Comparison of ENCODE assay signal across 8 mouse cellular contexts in genomic region chr12:84278901-84279300, GRCm38 (mm10). TPM values are rescaled to one million over a fixed set of nuclear protein-coding genes. Genes with fewer than 3 reads are reported as not detected.
DNase-seq lines count a peak whose midpoint lies in the region.
"Had no signal": no experiment of that assay in that cellular context is flagged by ENCODE, and none has a peak within 500 bp of the region (broad histone marks: within the 10 kb centered on the region; RNA-seq: fewer than 3 reads in every experiment).

No protein-coding gene starts in this region.

- peak; percentile 26 to 33 for DNase-seq in heart, adult 18-20 months
- DNase-seq in heart, adult 8-10 months (ENCODE audit: low spot score): no peak
- DNase-seq in retina, postnatal 1 day: peak; percentile 66
- DNase-seq in retina, embryonic 14.5 days (ENCODE audit: low spot score): no peak
- DNase-seq in brain, embryonic 18.5 days (ENCODE audit: low read depth, low spot score): peak; percentile 3
- no peak for DNase-seq in ovary, postnatal 36 days (ENCODE audit: low spot score)
- no peak for DNase-seq in spleen, adult 12 weeks (ENCODE audit: low spot score)
- DNase-seq: gastrocnemius, postnatal 10 days had no signal

RNA-seq across cellular contexts. Expression of gene Ptgr2, which starts 6.1 kb away (rescaled TPM):
- total RNA-seq in heart, adult 18-20 months (2021): 100 to 1,000 TPM; 234 to 244 TPM
- total RNA-seq in heart, adult 8-10 months (2022): 100 to 1,000 TPM; 216 to 264 (median 243) TPM

RNA-seq across cellular contexts. Expression of gene Zfp410, which starts 37.8 kb away (rescaled TPM):
- total RNA-seq in heart, adult 18-20 months (2021): 10 to 100 TPM; 22.5 to 24.7 TPM
- total RNA-seq in heart, adult 8-10 months (2022): 10 to 100 TPM; 18.9 to 20.2 (median 19.5) TPM

Comparison
In these comparisons a context has a peak if more than half of its experiments do, and no peak if none do; other contexts are left out.
1. DNase-seq: peak in heart, adult 18-20 months (2 of 2), retina, postnatal 1 day (single experiment) and brain, embryonic 18.5 days (single experiment); none in heart, adult 8-10 months (single experiment), retina, embryonic 14.5 days (single experiment), ovary, postnatal 36 days (single experiment) and spleen, adult 12 weeks (single experiment).